14 mouse cellular contexts compared by ENCODE assay signal in the genomic region with DNA sequence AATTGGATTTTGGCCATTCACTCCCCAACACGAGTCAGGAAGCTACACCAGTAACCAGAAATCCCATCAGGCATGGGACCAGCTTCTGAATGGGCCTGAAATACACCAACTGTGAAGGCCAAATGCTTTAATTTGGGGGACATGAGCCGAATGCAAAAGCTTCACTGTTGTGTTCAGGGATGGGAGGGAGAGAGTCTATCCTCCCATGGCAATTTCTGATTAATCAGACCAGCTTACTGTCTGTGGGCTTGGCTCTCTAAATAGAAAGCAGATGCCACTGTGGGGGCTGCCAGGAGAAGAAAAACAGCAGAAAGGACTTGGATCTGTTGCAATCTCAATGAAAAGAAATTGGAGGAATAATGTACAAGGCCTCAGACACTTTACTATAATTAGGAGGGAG.
DNase-seq lines count a peak whose midpoint lies in the region; ATAC-seq lines count a peak whose summit lies in the region.
"Had no signal": no experiment of that assay in that cellular context is flagged by ENCODE, and none has a peak within 500 bp of the region (broad histone marks: within the 10 kb centered on the region; RNA-seq: fewer than 3 reads in every experiment).

No protein-coding gene starts in this region.

- no peak overlapping the region for H3K4me3 ChIP-seq in forebrain, embryonic 16.5 days (replicated peaks; ENCODE audit: low read length)
- no peak overlapping the region for H3K4me3 ChIP-seq in intestine, embryonic 15.5 days (replicated peaks)
- H3K4me3 ChIP-seq: gastrocnemius, adult 2 months had no signal

- H3K27me3 ChIP-seq in forebrain, embryonic 16.5 days (replicated peaks; ENCODE audit: control insufficient read depth, insufficient read depth, low read length): no peaks in the 10 kb centered on the region
- no peaks in the 10 kb centered on the region for H3K27me3 ChIP-seq in intestine, embryonic 15.5 days (replicated peaks)

- H3K4me1 ChIP-seq in forebrain, embryonic 16.5 days (replicated peaks; ENCODE audit: control insufficient read depth, insufficient read depth, low read length): no peaks in the 10 kb centered on the region
- H3K4me1 ChIP-seq in intestine, embryonic 15.5 days (replicated peaks): no peaks in the 10 kb centered on the region

- H3K36me3 ChIP-seq in forebrain, embryonic 16.5 days (ENCODE audit: control insufficient read depth, insufficient read depth): no peaks in the 10 kb centered on the region
- no peaks in the 10 kb centered on the region for H3K36me3 ChIP-seq in intestine, embryonic 15.5 days

- DNase-seq in right cerebral cortex, adult 18-20 months: peak; percentile 60
- DNase-seq in right cerebral cortex, postnatal 14 days: no peak
- peak; percentile 51 to 61 for DNase-seq in layer of hippocampus, postnatal 36 days
- DNase-seq in urinary bladder, adult 2 months (ENCODE audit: low spot score): no peak
- DNase-seq in kidney, adult 11 months: no peak
- no peak for DNase-seq in B cell, adult 2 months
- DNase-seq: gastrocnemius, adult 2 months; heart, postnatal 14 days; kidney, postnatal 14 days; thymus, postnatal 14 days had no signal

- H3K27ac ChIP-seq in forebrain, embryonic 16.5 days (ENCODE audit: low read length): no peak overlapping the region
- no peak overlapping the region for H3K27ac ChIP-seq in intestine, embryonic 15.5 days
- H3K27ac ChIP-seq: gastrocnemius, adult 2 months; macrophage had no signal

- H3K9me3 ChIP-seq in forebrain, embryonic 16.5 days (ENCODE audit: control insufficient read depth, low read length): no peaks in the 10 kb centered on the region
- H3K9me3 ChIP-seq in intestine, embryonic 15.5 days: no peaks in the 10 kb centered on the region

- ATAC-seq in forebrain, embryonic 16.5 days: peak; percentile 89
- no peak for ATAC-seq in intestine, embryonic 15.5 days

- no peak overlapping the region for H3K4me2 ChIP-seq in forebrain, embryonic 16.5 days (ENCODE audit: low read length)
- no peak overlapping the region for H3K4me2 ChIP-seq in intestine, embryonic 15.5 days (replicated peaks)
- H3K4me2 ChIP-seq: liver, embryonic 11.5 days had no signal

- H3K9ac ChIP-seq in forebrain, embryonic 16.5 days (replicated peaks; ENCODE audit: low read depth, low read length): no peak overlapping the region
- no peak overlapping the region for H3K9ac ChIP-seq in intestine, embryonic 15.5 days

- 52% methylated on average over 2 of the region's 2 CpGs for WGBS in forebrain, embryonic 16.5 days
- 73% methylated on average over 2 of the region's 2 CpGs for WGBS in intestine, embryonic 15.5 days

Comparison
In these comparisons a context has a peak if more than half of its experiments do, and no peak if none do; other contexts are left out.
1. DNase-seq: peak in right cerebral cortex, adult 18-20 months (single experiment) and layer of hippocampus, postnatal 36 days (2 of 2); none in right cerebral cortex, postnatal 14 days (single experiment), urinary bladder, adult 2 months (single experiment), kidney, adult 11 months (single experiment) and B cell, adult 2 months (0 of 2).